Mouse (Mus musculus) spleen, adult 2 months (tissue): ENCODE data around the gene Il1rap. TPM values are rescaled to one million over a fixed set of nuclear protein-coding genes. Genes with fewer than 3 reads are reported as not detected.

Experiments
- DNase-seq, 2 experiments: peaks; one replicate each; pipeline versions ENCODE4 v3.0.0 to v3.0.0-alpha.2; 2012 to 2021; ENCODE audit warnings: low spot score in 2 of 2, low read depth in 1 of 2
- H3K27ac ChIP-seq: fragments of 200-500 bp; 2 replicates; pipeline ENCODE4 v1.5.1; 2012; ENCODE audit warnings: low read length, inconsistent platforms; ENCODE audit not compliant: insufficient read depth
- H3K27me3 ChIP-seq: fragments of 200-500 bp; 2 replicates; pipeline ENCODE4 v1.6.1; 2012; ENCODE audit warnings: mild to moderate bottlenecking, moderate library complexity, low read length, inconsistent platforms; ENCODE audit not compliant: control insufficient read depth, insufficient read depth
- H3K36me3 ChIP-seq: fragments of 200-500 bp; 2 replicates; pipeline ENCODE4 v1.6.1; 2012; ENCODE audit warnings: mild to moderate bottlenecking, low read length, inconsistent platforms; ENCODE audit not compliant: control insufficient read depth, insufficient read depth
- H3K4me1 ChIP-seq: fragments of 200-500 bp; 2 replicates; pipeline ENCODE4 v1.6.1; 2011; ENCODE audit warnings: inconsistent platforms; ENCODE audit not compliant: control insufficient read depth, insufficient read depth, insufficient read length
- H3K4me3 ChIP-seq: fragments of 200-500 bp; 2 replicates; pipeline ENCODE4 v1.5.1; 2011; ENCODE audit warnings: mild to moderate bottlenecking, inconsistent platforms; ENCODE audit not compliant: insufficient read depth, insufficient read length; ENCODE audit errors: extremely low read depth
- CTCF ChIP-seq: fragments of 200-500 bp; IDR thresholded peaks from 2 replicates; pipeline ENCODE4 v1.5.1; 2011; ENCODE audit warnings: mild to moderate bottlenecking, inconsistent platforms; ENCODE audit not compliant: insufficient read depth, insufficient read length, insufficient replicate concordance; ENCODE audit errors: extremely low read depth
- POLR2A ChIP-seq: fragments of 200-500 bp; IDR thresholded peaks from 2 replicates; pipeline ENCODE4 v1.6.1; 2011; ENCODE audit warnings: low read depth, low read length, inconsistent platforms
- WGBS: fragments of 180-500 bp; shearing (Covaris S2); methylation state at CpG from one replicate; pipeline ENCODE4 v1.1.7; 2018; 5-methylcytosine and 5-hydroxymethylcytosine counted together
- polyA plus RNA-seq: library from polyadenylated mRNA; depleted of rRNA; stranded (reverse); fragments of >200 nt; gene quantifications from 2 replicates; pipeline ENCODE4 v1.2.3, GENCODE M21; 2012

The Il1rap gene
- polyA plus RNA-seq, 1 experiment, result 1.2 TPM

GRCm38 (mm10) chr16:26561743-26562142 lies 19.8 kb upstream of the Il1rap start:
- H3K27ac ChIP-seq, result no peak overlapping the region
- WGBS, result 59% methylated on average over 2 of the region's 2 CpGs

GRCm38 (mm10) chr16:26562771-26563170 lies 18.7 kb upstream of the Il1rap start:
- no peak for TF ChIP-seq CTCF
- Histone ChIP-seq H3K4me1 (no peaks in the 10 kb centered on the region), H3K4me3 (no peak overlapping the region), H3K27ac (no peak overlapping the region), H3K27me3 (no peaks in the 10 kb centered on the region), H3K36me3 (no peaks in the 10 kb centered on the region)
- 78% methylated on average over 2 of the region's 2 CpGs for whole genome bisulfite sequencing
- no peak for DNase-seq

More at GRCm38 (mm10) chr16:26561743-26562142, 19.8 kb upstream of the Il1rap start:
- no peaks in the 10 kb centered on the region for H3K27me3 ChIP-seq
- no peak for DNase-seq
- TF ChIP-seq CTCF, result no peak
- TF ChIP-seq POLR2A, result no peak
- no peaks in the 10 kb centered on the region for H3K36me3 ChIP-seq
- no peaks in the 10 kb centered on the region for H3K4me1 ChIP-seq
- no peak overlapping the region for H3K4me3 ChIP-seq

GRCm38 (mm10) chr16:26569387-26569978 lies 12.0 kb upstream of the Il1rap start:
- H3K4me3 ChIP-seq, result no peak overlapping the region
- TF ChIP-seq POLR2A, result no peak
- no peak for TF ChIP-seq CTCF
- H3K36me3 ChIP-seq, result no peaks in the 10 kb centered on the region
- H3K27me3 ChIP-seq, result no peaks in the 10 kb centered on the region
- H3K4me1 ChIP-seq, result no peaks in the 10 kb centered on the region
- H3K27ac ChIP-seq, result no peak overlapping the region
- DNase-seq, result no peak

- H3K27me3 ChIP-seq, result no peaks in the 10 kb centered on the region
These were observed 9.7 kb upstream of the Il1rap start for GRCm38 (mm10) chr16:26571836-26572235.

GRCm38 (mm10) chr16:26574173-26574572 lies 7.3 kb upstream of the Il1rap start:
- no peaks in the 10 kb centered on the region for H3K4me1 ChIP-seq
- H3K27ac ChIP-seq, result no peak overlapping the region
- DNase-seq, result no peak
- TF ChIP-seq POLR2A, result no peak
- TF ChIP-seq CTCF, result no peak
- H3K27me3 ChIP-seq, result no peaks in the 10 kb centered on the region
- no peaks in the 10 kb centered on the region for H3K36me3 ChIP-seq
- H3K4me3 ChIP-seq, result no peak overlapping the region
- 92% methylated on average over 5 of the region's 5 CpGs for WGBS

More at GRCm38 (mm10) chr16:26571836-26572235, 9.7 kb upstream of the Il1rap start:
- H3K36me3 ChIP-seq, result no peaks in the 10 kb centered on the region
- TF ChIP-seq POLR2A, result no peak
- TF ChIP-seq CTCF, result no peak
- no peak for DNase-seq
- no peak overlapping the region for H3K4me3 ChIP-seq
- H3K4me1 ChIP-seq, result no peaks in the 10 kb centered on the region
- WGBS, result 83% methylated on average over 2 of the region's 2 CpGs
- H3K27ac ChIP-seq, result no peak overlapping the region

GRCm38 (mm10) chr16:26581913-26582376 lies 441 bp downstream of the Il1rap start:
- H3K27ac ChIP-seq, result no peak overlapping the region
- WGBS, result under 1% methylated on average over 16 of the region's 16 CpGs
- DNase-seq, result no peak
- no peak for TF ChIP-seq CTCF
- no peak for TF ChIP-seq POLR2A
- H3K4me1 ChIP-seq, result peaks cover 7% of the 10 kb centered on the region; the same call in 1 of the 2 replicates
- H3K36me3 ChIP-seq, result no peaks in the 10 kb centered on the region
- no peaks in the 10 kb centered on the region for H3K27me3 ChIP-seq
- peak overlapping the region; percentile 86 for H3K4me3 ChIP-seq

- no peaks in the 10 kb centered on the region for H3K27me3 ChIP-seq
- TF ChIP-seq CTCF (no peak), POLR2A (no peak)
- no peak overlapping the region for H3K4me3 ChIP-seq
- peaks cover 7% of the 10 kb centered on the region; the same call in 1 of the 2 replicates for H3K4me1 ChIP-seq
- no peaks in the 10 kb centered on the region for H3K36me3 ChIP-seq
- no peak for DNase-seq
- H3K27ac ChIP-seq, result no peak overlapping the region
- 93% methylated on average over 5 of the region's 5 CpGs for WGBS
These were observed 4.3 kb downstream of the Il1rap start for GRCm38 (mm10) chr16:26585806-26586205.
